Mouse (Mus musculus) neural tube, embryonic 13.5 days (tissue): ENCODE data around the gene Olfr1102. TPM values are rescaled to one million over a fixed set of nuclear protein-coding genes. Genes with fewer than 3 reads are reported as not detected.

Experiments used
- ATAC-seq: fragments of 200-750 bp; cut with Nextera tagmentation; 2 replicates; pipeline ENCODE4 v1.8.0; 2017; ENCODE audit warnings: low read depth, mild to moderate bottlenecking, moderate TSS enrichment, moderate library complexity
- H3K27ac ChIP-seq: fragments of 300-500 bp; sonication (generic); replicated peaks from 2 replicates; pipeline ENCODE4 v1.5.1; 2015; ENCODE audit warnings: moderate library complexity, mild to moderate bottlenecking, inconsistent platforms
- H3K27me3 ChIP-seq: fragments of 300-500 bp; sonication (generic); 2 replicates; pipeline ENCODE4 v1.6.1; 2015; ENCODE audit warnings: mild to moderate bottlenecking, inconsistent platforms
- H3K36me3 ChIP-seq: fragments of 300-500 bp; sonication (generic); 2 replicates; pipeline ENCODE4 v1.6.1; 2015; ENCODE audit warnings: mild to moderate bottlenecking, inconsistent platforms
- H3K4me1 ChIP-seq: fragments of 300-500 bp; sonication (generic); replicated peaks from 2 replicates; pipeline ENCODE4 v1.6.1; 2015; ENCODE audit warnings: inconsistent platforms
- H3K4me2 ChIP-seq: fragments of 300-500 bp; sonication (generic); 2 replicates; pipeline ENCODE4 v1.6.1; 2015; ENCODE audit warnings: inconsistent platforms, mild to moderate bottlenecking, moderate library complexity
- H3K4me3 ChIP-seq: fragments of 300-500 bp; sonication (generic); 2 replicates; pipeline ENCODE4 v1.5.1; 2015; ENCODE audit warnings: mild to moderate bottlenecking, inconsistent platforms
- H3K9ac ChIP-seq: fragments of 300-500 bp; sonication (generic); 2 replicates; pipeline ENCODE4 v1.6.1; 2015; ENCODE audit warnings: moderate library complexity, mild to moderate bottlenecking, inconsistent platforms
- H3K9me3 ChIP-seq: fragments of 300-500 bp; sonication (generic); 2 replicates; pipeline ENCODE4 v1.6.1; 2016; ENCODE audit warnings: inconsistent platforms
- WGBS: fragments of 180-500 bp; shearing (Covaris S2); methylation state at CpG from one replicate; pipeline ENCODE4 v1.1.7; 2015; 5-methylcytosine and 5-hydroxymethylcytosine counted together
- polyA plus RNA-seq: library from polyadenylated mRNA; unstranded; fragments of >200 nt; fragmentation: Nextera tagmentation; extraction: Ambion mirVana; gene quantifications from 2 replicates; pipeline ENCODE4 v1.2.1, GENCODE M21; 2015

Olfr1102 gene
- polyA plus RNA-seq, result not detected in 2 replicates

GRCm38 (mm10) chr2:86998098-86998497 lies at the start of gene Olfr1102:
Gene Olfr1102, plus strand, starts transcription at chr2:86998398.
- H3K4me3 ChIP-seq, result no peak within 1 kb of the TSS
- no peak for ATAC-seq
- no peak within 1 kb of the TSS for H3K27ac ChIP-seq
- H3K36me3 ChIP-seq, result no peaks in the 10 kb centered on the region
- H3K4me2 ChIP-seq, result no peak within 1 kb of the TSS
- no peaks in the 10 kb centered on the region for H3K4me1 ChIP-seq
- no peaks in the 10 kb centered on the region for H3K27me3 ChIP-seq
- no peaks in the 10 kb centered on the region for H3K9me3 ChIP-seq
- no peak within 1 kb of the TSS for H3K9ac ChIP-seq

GRCm38 (mm10) chr2:86960593-86960992 lies 37.6 kb upstream of the Olfr1102 start, which contains the start of gene Olfr1099:
Gene Olfr1099, minus strand, starts transcription at chr2:86960693.
- no peak within 1 kb of the TSS for H3K9ac ChIP-seq
- no peak within 1 kb of the TSS for H3K27ac ChIP-seq
- no peak for ATAC-seq
- no peaks in the 10 kb centered on the region for H3K27me3 ChIP-seq
- WGBS, result 75% methylated on average over 1 of the region's 1 CpGs
- H3K4me1 ChIP-seq, result no peaks in the 10 kb centered on the region
- H3K4me2 ChIP-seq, result no peak within 1 kb of the TSS
- H3K9me3 ChIP-seq, result no peaks in the 10 kb centered on the region
- H3K36me3 ChIP-seq, result no peaks in the 10 kb centered on the region
- no peak within 1 kb of the TSS for H3K4me3 ChIP-seq

GRCm38 (mm10) chr2:86979854-86980253 lies 18.3 kb upstream of the Olfr1102 start, which contains the start of gene Olfr1100:
Gene Olfr1100, minus strand, starts transcription at chr2:86979954.
- Histone ChIP-seq H3K27ac (no peak within 1 kb of the TSS), H3K9ac (no peak within 1 kb of the TSS), H3K9me3 (no peaks in the 10 kb centered on the region), H3K27me3 (no peaks in the 10 kb centered on the region), H3K36me3 (no peaks in the 10 kb centered on the region), H3K4me3 (no peak within 1 kb of the TSS), H3K4me1 (no peaks in the 10 kb centered on the region), H3K4me2 (no peak within 1 kb of the TSS)
- WGBS, result 86% methylated on average over 3 of the region's 3 CpGs
- ATAC-seq, result no peak

- Histone ChIP-seq H3K9ac (no peak within 1 kb of the TSS), H3K27ac (no peak within 1 kb of the TSS), H3K36me3 (no peaks in the 10 kb centered on the region), H3K4me1 (no peaks in the 10 kb centered on the region), H3K9me3 (no peaks in the 10 kb centered on the region), H3K4me2 (no peak within 1 kb of the TSS), H3K4me3 (no peak within 1 kb of the TSS), H3K27me3 (no peaks in the 10 kb centered on the region)
- ATAC-seq, result no peak
- 80% methylated on average over 3 of the region's 3 CpGs for WGBS
These were observed 7.1 kb upstream of the Olfr1102 start, which contains the start of gene Olfr1101 for GRCm38 (mm10) chr2:86991121-86991520. Gene Olfr1101, minus strand, starts transcription at chr2:86991221.

GRCm38 (mm10) chr2:87026980-87027379 lies 28.8 kb downstream of the Olfr1102 start, which contains the start of gene Olfr1104:
Gene Olfr1104, minus strand, starts transcription at chr2:87027080.
- Histone ChIP-seq H3K4me2 (no peak within 1 kb of the TSS), H3K27me3 (no peaks in the 10 kb centered on the region), H3K36me3 (no peaks in the 10 kb centered on the region), H3K4me3 (no peak within 1 kb of the TSS), H3K9me3 (no peaks in the 10 kb centered on the region), H3K27ac (no peak within 1 kb of the TSS), H3K9ac (no peak within 1 kb of the TSS), H3K4me1 (no peaks in the 10 kb centered on the region)
- 89% methylated on average over 1 of the region's 1 CpGs for WGBS
- no peak for ATAC-seq

GRCm38 (mm10) chr2:87036431-87036830 lies 38.2 kb downstream of the Olfr1102 start, which contains the start of gene Olfr1105:
Gene Olfr1105, minus strand, starts transcription at chr2:87036531.
- H3K4me3 ChIP-seq, result no peak within 1 kb of the TSS
- no peaks in the 10 kb centered on the region for H3K36me3 ChIP-seq
- no peak within 1 kb of the TSS for H3K27ac ChIP-seq

GRCm38 (mm10) chr2:87052173-87052572 lies 54.0 kb downstream of the Olfr1102 start, which contains the start of gene Olfr1106:
Gene Olfr1106, minus strand, starts transcription at chr2:87052273.
- WGBS, result 81% methylated on average over 1 of the region's 1 CpGs
- Histone ChIP-seq H3K4me1 (no peaks in the 10 kb centered on the region), H3K27ac (no peak within 1 kb of the TSS), H3K9me3 (no peaks in the 10 kb centered on the region), H3K4me2 (no peak within 1 kb of the TSS), H3K4me3 (no peak within 1 kb of the TSS), H3K36me3 (no peaks in the 10 kb centered on the region), H3K27me3 (no peaks in the 10 kb centered on the region), H3K9ac (no peak within 1 kb of the TSS)
- no peak for ATAC-seq

More at GRCm38 (mm10) chr2:87036431-87036830, 38.2 kb downstream of the Olfr1102 start, which contains the start of gene Olfr1105:
- H3K9me3 ChIP-seq, result no peaks in the 10 kb centered on the region
- H3K4me1 ChIP-seq, result no peaks in the 10 kb centered on the region
- H3K4me2 ChIP-seq, result no peak within 1 kb of the TSS
- no peak for ATAC-seq
- H3K27me3 ChIP-seq, result no peaks in the 10 kb centered on the region
- H3K9ac ChIP-seq, result no peak within 1 kb of the TSS

Other genes starting within 250 kb of the Olfr1102 start
- gene Olfr1090, start 239.4 kb upstream of the Olfr1102 start, polyA plus RNA-seq, result not detected in 2 replicates
- not detected in 2 replicates for gene Olfr1093, start 215.9 kb upstream of the Olfr1102 start, polyA plus RNA-seq
- gene Olfr141, start 188.4 kb upstream of the Olfr1102 start, polyA plus RNA-seq, result not detected in 2 replicates
- not detected in 2 replicates for gene Olfr1094, start 173.7 kb upstream of the Olfr1102 start, polyA plus RNA-seq
- not detected in 2 replicates for gene Olfr1095, start 146.7 kb upstream of the Olfr1102 start, polyA plus RNA-seq
- gene Gm13723, start 123.6 kb upstream of the Olfr1102 start, polyA plus RNA-seq, result not detected in 2 replicates
- gene Olfr1097, start 106.2 kb upstream of the Olfr1102 start, polyA plus RNA-seq, result not detected in 2 replicates
- gene Olfr1098, start 73.9 kb upstream of the Olfr1102 start, polyA plus RNA-seq, result not detected in 2 replicates
- not detected in 2 replicates for gene Olfr1099, start 37.7 kb upstream of the Olfr1102 start, polyA plus RNA-seq
- not detected in 2 replicates for gene Olfr1100, start 18.4 kb upstream of the Olfr1102 start, polyA plus RNA-seq
- not detected in 2 replicates for gene Olfr1101, start 7.2 kb upstream of the Olfr1102 start, polyA plus RNA-seq
- not detected in 2 replicates for gene Olfr1104, start 28.7 kb downstream of the Olfr1102 start, polyA plus RNA-seq
- gene Olfr1105, start 38.1 kb downstream of the Olfr1102 start, polyA plus RNA-seq, result not detected in 2 replicates
- gene Olfr1106, start 53.9 kb downstream of the Olfr1102 start, polyA plus RNA-seq, result not detected in 2 replicates
- gene Olfr1107, start 77.4 kb downstream of the Olfr1102 start, polyA plus RNA-seq, result not detected in 2 replicates
- not detected in 2 replicates for gene Olfr1109, start 97.6 kb downstream of the Olfr1102 start, polyA plus RNA-seq
- not detected in 2 replicates for gene Olfr259, start 116.2 kb downstream of the Olfr1102 start, polyA plus RNA-seq
- not detected in 2 replicates for gene Olfr1110, start 141.9 kb downstream of the Olfr1102 start, polyA plus RNA-seq
- gene Olfr1111, start 154.2 kb downstream of the Olfr1102 start, polyA plus RNA-seq, result not detected in 2 replicates
- not detected in 2 replicates for gene Olfr1112, start 189.4 kb downstream of the Olfr1102 start, polyA plus RNA-seq
- gene Olfr1113, start 210.6 kb downstream of the Olfr1102 start, polyA plus RNA-seq, result not detected in 2 replicates
- gene Olfr1115, start 249.6 kb downstream of the Olfr1102 start, polyA plus RNA-seq, result not detected in 2 replicates